Mouse (Mus musculus) embryonic facial prominence, embryonic 10.5 days (tissue): ENCODE results near the gene Kcnj3. TPM values are rescaled to one million over a fixed set of nuclear protein-coding genes. Genes with fewer than 3 reads are reported as not detected.

Experiments used
- DNase-seq: peaks from one replicate; pipeline ENCODE4 v3.0.0-alpha.2; 2017; ENCODE audit warnings: low spot score
- H3K27ac ChIP-seq: fragments of 300-500 bp; sonication (generic); replicated peaks from 2 replicates; pipeline ENCODE4 v1.5.1; 2016; ENCODE audit warnings: mild to moderate bottlenecking
- H3K27me3 ChIP-seq: fragments of 300-500 bp; sonication (generic); replicated peaks from 2 replicates; pipeline ENCODE4 v1.6.1; 2016; ENCODE audit warnings: low read depth, mild to moderate bottlenecking; ENCODE audit not compliant: poor library complexity, severe bottlenecking
- H3K36me3 ChIP-seq: fragments of 300-500 bp; sonication (generic); replicated peaks from 2 replicates; pipeline ENCODE4 v1.6.1; 2016; ENCODE audit warnings: mild to moderate bottlenecking, moderate library complexity
- H3K4me1 ChIP-seq: fragments of 300-500 bp; sonication (generic); 2 replicates; pipeline ENCODE4 v1.6.1; 2016
- H3K4me3 ChIP-seq: fragments of 300-500 bp; sonication (generic); 2 replicates; pipeline ENCODE4 v1.5.1; 2016; ENCODE audit warnings: mild to moderate bottlenecking, moderate library complexity
- H3K9me3 ChIP-seq: fragments of 300-500 bp; sonication (generic); 2 replicates; pipeline ENCODE4 v1.6.1; 2016; ENCODE audit warnings: mild to moderate bottlenecking
- WGBS: fragments of 180-500 bp; shearing (Covaris S2); methylation state at CpG from one replicate; pipeline ENCODE4 v1.1.7; 2016; 5-methylcytosine and 5-hydroxymethylcytosine counted together
- polyA plus RNA-seq: library from polyadenylated mRNA; unstranded; fragments of >200 nt; fragmentation: Nextera tagmentation; extraction: Ambion mirVana; gene quantifications from 2 replicates; pipeline ENCODE4 v1.2.1, GENCODE M21; 2016

Gene Kcnj3
- 0.19 and 0.21 TPM in 2 replicates for polyA plus RNA-seq

DNA sequence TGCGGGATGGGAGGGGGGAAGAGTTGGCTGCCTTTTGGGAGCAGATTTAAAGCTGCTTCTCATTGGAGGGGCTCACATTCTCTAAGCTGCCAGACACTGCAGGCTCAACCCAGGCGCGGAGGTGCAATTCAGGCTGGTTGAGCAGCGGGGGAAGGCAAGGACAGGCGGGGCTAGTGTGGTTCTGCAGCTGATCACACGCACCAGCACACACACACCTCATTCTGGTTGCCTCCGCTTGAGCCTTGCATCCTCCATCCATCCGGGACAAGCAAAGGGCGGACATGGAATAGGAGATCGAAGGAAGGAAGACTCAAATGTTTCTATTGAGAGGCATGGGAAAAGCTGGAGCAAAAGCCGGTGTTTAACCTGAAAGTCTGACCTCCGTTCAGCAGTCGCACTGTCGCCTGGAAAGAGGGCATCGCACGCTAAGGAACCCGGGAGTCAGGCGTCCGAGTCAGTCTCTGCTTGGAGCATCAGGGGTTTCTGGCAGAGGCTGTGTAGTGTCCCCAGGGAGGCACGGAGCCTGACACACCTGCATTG lies at the start of gene Kcnj3:
Gene Kcnj3, plus strand, starts transcription at position 250 of the 540 bp plus-strand sequence.
- peaks cover 24% of the 10 kb centered on the region for H3K4me1 ChIP-seq
- peak; percentile 46 for DNase-seq
- WGBS: under 1% methylated on average over 20 of the region's 20 CpGs
- H3K4me3 ChIP-seq: peak within 1 kb of the TSS; percentile 61
- peaks cover 55% of the 10 kb centered on the region for H3K27me3 ChIP-seq
- no peaks in the 10 kb centered on the region for H3K36me3 ChIP-seq
- no peak within 1 kb of the TSS for H3K27ac ChIP-seq
- no peaks in the 10 kb centered on the region for H3K9me3 ChIP-seq

DNA sequence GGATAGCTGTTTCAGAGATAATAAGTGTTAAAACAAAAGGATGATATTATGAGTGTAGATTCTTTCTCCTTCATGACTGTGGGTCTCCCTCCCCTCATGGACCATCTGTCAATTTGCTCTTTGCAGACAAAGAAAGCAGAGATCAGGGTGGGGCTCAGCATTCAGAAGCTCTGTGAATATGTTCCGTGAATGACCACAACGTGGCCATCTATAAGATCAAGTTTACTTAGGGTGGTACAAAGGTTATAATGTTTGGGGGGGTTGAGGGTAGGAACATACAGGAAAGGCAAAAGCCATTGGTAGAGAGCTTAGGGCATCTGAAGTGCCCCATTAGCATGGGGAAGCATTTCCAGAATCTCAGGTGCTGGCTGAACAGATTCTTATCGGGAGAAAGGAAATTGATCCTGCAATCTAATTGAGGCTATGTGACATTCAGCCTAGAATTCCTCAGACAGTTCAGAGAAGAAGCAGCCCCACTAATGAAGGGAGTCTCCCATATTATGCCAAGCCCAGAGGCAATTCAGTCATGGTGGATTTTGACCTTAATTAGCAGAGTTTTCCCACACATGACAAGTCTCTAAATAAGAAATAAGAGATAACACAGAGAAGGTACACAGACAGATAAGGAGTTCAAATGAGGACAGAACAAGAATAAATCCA lies 45.3 kb upstream of the Kcnj3 start:
- no peak for DNase-seq
- Histone ChIP-seq H3K9me3 (no peaks in the 10 kb centered on the region), H3K27me3 (no peaks in the 10 kb centered on the region), H3K4me3 (no peak overlapping the region), H3K27ac (no peak overlapping the region), H3K36me3 (no peaks in the 10 kb centered on the region), H3K4me1 (no peaks in the 10 kb centered on the region)
- 62% methylated on average over 3 of the region's 3 CpGs for WGBS

DNA sequence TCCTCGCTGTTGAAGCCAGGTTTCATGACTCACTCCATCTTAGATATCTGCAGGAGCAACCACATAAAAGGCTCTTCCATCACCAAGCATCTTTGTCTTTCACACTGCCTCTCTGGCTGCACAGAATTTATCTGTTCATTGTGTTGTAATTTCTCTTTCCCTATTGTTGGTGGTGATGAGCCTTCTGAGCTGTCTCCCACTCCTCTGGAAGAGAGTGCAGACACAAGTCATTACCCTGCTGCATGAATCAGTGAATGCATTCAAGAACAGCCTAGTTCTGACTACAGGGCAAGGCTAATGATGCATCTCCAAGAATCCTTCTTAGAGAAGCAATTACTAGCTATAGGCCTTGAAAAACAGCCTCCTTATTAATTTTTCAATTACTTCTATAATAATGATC lies 30.5 kb upstream of the Kcnj3 start:
- Histone ChIP-seq H3K4me1 (no peaks in the 10 kb centered on the region), H3K27ac (no peak overlapping the region), H3K36me3 (no peaks in the 10 kb centered on the region), H3K27me3 (no peaks in the 10 kb centered on the region), H3K4me3 (no peak overlapping the region), H3K9me3 (no peaks in the 10 kb centered on the region)
- no peak for DNase-seq
- WGBS: 79% methylated on average over 1 of the region's 1 CpGs

DNA sequence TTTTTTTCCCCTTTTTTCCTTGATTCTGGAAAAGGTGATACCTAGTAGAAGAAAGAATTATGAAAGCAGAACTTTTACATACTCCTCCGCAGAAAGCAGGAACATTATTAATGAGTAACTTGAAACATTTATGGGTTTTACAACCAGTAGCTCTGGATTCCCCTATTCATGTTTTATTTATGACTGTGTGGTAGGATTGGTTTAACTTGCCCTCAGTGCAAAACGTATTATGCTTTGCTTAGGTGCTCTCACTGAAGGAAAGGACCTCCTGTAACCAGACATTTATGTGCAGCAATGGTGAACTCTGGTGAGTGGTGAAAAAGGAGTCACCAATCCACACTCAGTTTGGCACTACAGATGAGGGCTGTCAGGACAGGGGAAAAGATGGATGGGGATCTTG lies 8.1 kb upstream of the Kcnj3 start:
- Histone ChIP-seq H3K27me3 (no peaks in the 10 kb centered on the region), H3K36me3 (no peaks in the 10 kb centered on the region), H3K27ac (no peak overlapping the region), H3K4me3 (no peak overlapping the region), H3K9me3 (no peaks in the 10 kb centered on the region), H3K4me1 (no peaks in the 10 kb centered on the region)
- no peak for DNase-seq
- WGBS: 73% methylated on average over 2 of the region's 2 CpGs

DNA sequence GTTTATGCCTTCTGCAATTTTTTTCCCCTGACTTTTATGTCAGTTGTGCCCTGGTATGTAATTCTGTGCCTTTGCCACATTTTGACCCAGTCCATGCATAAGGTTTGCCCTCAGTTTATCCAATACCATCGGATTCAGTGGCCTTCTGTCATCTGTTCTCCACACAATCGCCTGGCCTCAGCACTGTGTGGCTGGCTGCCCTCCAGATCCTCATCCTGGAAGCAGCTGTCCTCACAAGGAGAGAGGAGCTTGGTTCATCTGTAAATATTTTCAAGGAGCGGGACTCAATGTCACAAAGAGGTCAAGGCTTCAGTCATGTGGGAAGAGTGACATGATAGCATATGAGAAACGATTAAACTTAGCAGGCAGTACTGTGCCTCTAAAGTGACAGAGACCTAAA lies 3.7 kb upstream of the Kcnj3 start:
- Histone ChIP-seq H3K36me3 (no peaks in the 10 kb centered on the region), H3K27me3 (peaks cover 31% of the 10 kb centered on the region), H3K4me3 (no peak overlapping the region), H3K4me1 (peaks cover 17% of the 10 kb centered on the region), H3K27ac (no peak overlapping the region), H3K9me3 (no peaks in the 10 kb centered on the region)
- WGBS: 87% methylated on average over 4 of the region's 4 CpGs
- DNase-seq: no peak

DNA sequence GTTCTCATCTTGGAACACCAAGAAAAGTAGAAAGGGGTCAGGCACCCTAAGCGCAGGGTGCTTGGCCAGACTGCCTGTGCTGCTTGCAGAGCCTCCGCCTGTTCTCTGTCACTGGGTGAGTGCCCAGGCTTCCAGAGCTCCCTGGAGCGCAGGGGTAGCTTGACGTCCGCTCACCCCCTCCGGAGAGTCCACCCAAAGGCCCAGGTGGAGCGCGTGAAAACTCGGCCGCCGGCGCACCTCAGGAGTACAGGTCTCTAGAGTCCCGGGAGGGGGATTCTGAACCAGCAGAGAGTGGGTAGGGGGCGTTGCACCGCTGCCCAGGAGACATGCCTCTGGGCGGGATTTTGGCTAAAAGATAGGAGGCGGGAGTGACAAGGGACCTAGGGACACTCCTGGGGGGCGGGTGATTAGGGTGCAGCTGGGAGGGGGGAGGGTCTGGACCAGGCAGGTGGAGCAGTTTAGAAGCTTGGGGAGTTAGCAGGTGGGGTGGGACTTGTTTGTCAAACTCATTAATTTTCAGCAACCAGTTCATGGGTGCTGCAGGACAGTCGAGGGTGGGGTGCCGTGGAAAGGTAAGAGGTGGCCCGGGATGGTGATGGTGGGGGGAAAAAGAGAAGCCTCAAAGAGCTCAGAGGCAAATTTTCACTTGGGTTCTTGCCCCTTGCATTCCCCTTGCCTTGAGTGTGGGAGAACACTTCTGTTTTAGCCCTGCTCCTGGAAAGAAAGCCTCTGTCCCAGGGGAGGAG lies 664 bp downstream of the Kcnj3 start:
- peak; percentile 42 for DNase-seq
- H3K9me3 ChIP-seq: no peaks in the 10 kb centered on the region

DNA sequence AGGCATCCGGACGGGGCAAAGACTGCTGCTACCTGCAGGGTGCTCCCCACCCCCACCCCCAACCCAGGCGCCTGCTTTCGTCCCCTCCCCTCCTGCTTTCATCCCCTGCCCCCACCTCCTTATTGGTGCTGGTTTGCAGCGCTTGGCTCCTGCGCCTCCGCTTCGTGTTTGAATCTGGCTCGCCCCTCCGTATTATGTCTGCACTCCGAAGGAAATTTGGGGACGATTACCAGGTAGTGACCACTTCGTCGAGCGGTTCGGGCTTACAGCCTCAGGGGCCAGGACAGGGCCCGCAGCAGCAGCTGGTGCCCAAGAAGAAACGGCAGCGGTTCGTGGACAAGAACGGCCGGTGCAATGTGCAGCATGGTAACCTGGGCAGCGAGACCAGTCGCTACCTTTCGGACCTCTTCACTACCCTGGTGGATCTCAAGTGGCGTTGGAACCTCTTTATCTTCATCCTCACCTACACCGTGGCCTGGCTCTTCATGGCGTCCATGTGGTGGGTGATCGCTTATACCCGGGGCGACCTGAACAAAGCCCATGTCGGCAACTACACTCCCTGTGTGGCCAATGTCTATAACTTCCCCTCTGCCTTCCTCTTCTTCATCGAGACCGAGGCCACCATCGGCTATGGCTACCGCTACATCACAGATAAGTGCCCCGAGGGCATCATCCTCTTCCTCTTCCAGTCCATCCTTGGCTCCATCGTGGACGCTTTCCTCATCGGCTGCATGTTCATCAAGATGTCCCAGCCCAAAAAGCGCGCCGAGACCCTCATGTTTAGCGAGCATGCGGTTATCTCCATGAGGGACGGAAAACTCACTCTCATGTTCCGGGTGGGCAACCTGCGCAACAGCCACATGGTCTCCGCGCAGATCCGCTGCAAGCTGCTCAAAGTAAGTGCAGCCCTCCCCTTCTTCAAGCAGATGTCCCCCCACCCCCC lies 1.5 kb downstream of the Kcnj3 start:
- Histone ChIP-seq H3K36me3 (no peaks in the 10 kb centered on the region), H3K4me3 (peak overlapping the region; percentile 61), H3K4me1 (peaks cover 24% of the 10 kb centered on the region), H3K27me3 (peaks cover 55% of the 10 kb centered on the region), H3K27ac (no peak overlapping the region), H3K9me3 (no peaks in the 10 kb centered on the region)
- DNase-seq: peak; percentile 55
- WGBS: under 1% methylated on average over 51 of the region's 51 CpGs

More for the DNA sequence above, 664 bp downstream of the Kcnj3 start:
- 1% methylated on average over 21 of the region's 21 CpGs for WGBS
- Histone ChIP-seq H3K4me3 (peak overlapping the region; percentile 61), H3K36me3 (no peaks in the 10 kb centered on the region), H3K27me3 (peaks cover 55% of the 10 kb centered on the region), H3K4me1 (peaks cover 24% of the 10 kb centered on the region), H3K27ac (no peak overlapping the region)

DNA sequence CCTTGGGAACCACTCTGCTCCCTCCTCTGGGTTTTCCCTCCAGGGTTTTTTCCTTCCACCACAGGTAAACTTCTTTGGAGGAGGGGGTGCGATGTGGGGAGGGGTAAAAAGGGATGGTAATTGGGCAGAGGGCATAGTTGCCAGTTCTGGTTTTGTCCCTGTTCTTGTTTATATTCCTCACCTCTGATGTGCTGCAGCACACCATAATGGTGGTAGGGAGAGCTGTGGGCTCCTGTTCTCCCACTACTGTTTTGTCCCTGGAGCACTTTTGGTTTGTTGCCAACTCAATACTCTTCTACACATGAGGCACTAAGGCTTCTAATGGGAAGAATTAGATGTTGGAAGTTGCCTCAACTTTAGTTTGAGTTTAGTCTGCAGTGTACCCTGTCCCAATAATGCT lies 2.2 kb downstream of the Kcnj3 start:
- H3K27ac ChIP-seq: no peak overlapping the region
- H3K4me1 ChIP-seq: peaks cover 24% of the 10 kb centered on the region
- DNase-seq: no peak
- H3K36me3 ChIP-seq: no peaks in the 10 kb centered on the region
- H3K9me3 ChIP-seq: no peaks in the 10 kb centered on the region
- H3K27me3 ChIP-seq: peaks cover 55% of the 10 kb centered on the region
- H3K4me3 ChIP-seq: peak overlapping the region; percentile 61
- 0% methylated on average over 1 of the region's 1 CpGs for WGBS

DNA sequence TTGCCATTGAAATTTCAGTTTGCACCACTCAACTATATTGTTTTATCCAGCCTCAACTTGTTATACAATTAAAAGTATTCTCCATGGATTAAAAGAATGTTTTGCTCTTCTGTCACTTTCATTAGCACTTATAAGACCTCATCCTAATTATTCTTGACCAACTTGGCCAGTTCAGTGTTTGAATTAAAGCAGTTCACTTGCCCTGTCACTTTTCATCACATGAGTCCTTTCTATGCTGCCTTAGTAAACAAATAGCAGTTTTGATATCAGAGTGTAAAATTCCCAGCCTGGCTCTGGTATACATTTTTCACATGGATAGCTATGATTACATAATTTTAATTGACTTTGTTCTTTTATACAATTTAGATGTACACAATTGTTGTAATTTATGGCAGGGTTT lies 3.4 kb downstream of the Kcnj3 start:
- Histone ChIP-seq H3K36me3 (no peaks in the 10 kb centered on the region), H3K4me3 (no peak overlapping the region), H3K27me3 (peaks cover 53% of the 10 kb centered on the region)

DNA sequence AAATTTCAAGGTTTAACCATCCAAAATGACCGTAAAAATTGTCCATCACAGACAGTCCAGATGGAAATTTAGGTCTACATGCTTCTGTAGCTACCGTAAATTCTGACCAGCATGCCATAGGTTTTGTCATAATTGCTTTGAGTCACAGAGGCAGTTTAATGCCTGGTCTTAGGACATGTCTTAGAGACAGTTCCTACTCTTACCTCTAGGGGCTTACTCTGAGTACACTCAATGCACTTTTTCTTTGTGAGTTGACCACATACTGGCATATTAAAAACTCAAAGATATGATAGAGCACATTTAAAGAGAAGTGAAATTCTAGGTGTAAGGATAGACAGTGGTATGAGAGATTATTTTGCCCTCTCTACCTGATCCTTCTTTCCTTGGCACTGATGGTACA lies 6.2 kb downstream of the Kcnj3 start:
- 80% methylated on average over 2 of the region's 2 CpGs for WGBS
- peaks cover 8% of the 10 kb centered on the region for H3K4me1 ChIP-seq
- no peak for DNase-seq

More for the DNA sequence above, 3.4 kb downstream of the Kcnj3 start:
- no peak for DNase-seq
- Histone ChIP-seq H3K27ac (no peak overlapping the region), H3K4me1 (peaks cover 24% of the 10 kb centered on the region), H3K9me3 (no peaks in the 10 kb centered on the region)

DNA sequence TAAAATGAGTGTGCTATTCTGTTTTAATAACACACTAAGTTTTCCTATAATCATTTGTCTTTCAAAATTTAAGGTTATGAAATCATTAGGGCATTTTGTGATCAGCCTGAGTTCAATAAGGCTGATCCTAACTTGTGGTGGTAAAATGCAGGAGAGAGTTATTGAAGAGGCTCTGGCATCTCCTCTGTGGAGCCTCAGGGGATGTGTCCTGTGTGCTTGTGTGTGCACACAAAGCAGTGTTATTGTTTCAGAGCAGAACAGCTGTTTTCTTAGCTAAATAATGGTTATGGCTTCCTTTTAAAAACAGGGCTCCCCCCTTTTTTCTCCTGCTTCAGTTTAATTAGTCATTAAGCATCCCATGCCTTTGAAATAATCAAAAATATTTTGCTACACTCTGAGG lies 11.5 kb downstream of the Kcnj3 start:
- Histone ChIP-seq H3K36me3 (no peaks in the 10 kb centered on the region), H3K4me1 (no peaks in the 10 kb centered on the region), H3K4me3 (no peak overlapping the region), H3K27ac (no peak overlapping the region), H3K27me3 (no peaks in the 10 kb centered on the region), H3K9me3 (no peaks in the 10 kb centered on the region)
- no peak for DNase-seq

More for the DNA sequence above, 6.2 kb downstream of the Kcnj3 start:
- Histone ChIP-seq H3K4me3 (no peak overlapping the region), H3K27ac (no peak overlapping the region), H3K36me3 (no peaks in the 10 kb centered on the region), H3K9me3 (no peaks in the 10 kb centered on the region), H3K27me3 (peaks cover 25% of the 10 kb centered on the region)

DNA sequence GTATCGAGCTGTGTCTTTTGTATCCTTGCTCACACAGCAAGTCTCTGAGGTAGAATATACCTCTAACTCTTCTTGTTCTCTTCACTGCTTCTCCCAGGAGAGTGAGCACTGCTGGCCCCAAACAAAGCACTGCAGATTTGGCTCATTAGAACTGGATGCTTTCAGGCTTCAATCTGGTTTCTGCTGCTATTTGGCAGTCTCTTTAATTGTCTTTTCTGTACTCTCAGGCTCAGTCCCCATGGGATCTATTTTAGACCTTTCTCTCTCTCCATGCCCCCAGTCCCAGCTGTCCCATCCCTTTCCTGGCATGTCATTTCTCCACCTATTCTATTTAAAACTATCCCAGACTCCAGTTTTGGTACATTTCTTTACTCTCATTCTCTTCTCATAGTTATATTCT lies 15.0 kb downstream of the Kcnj3 start:
- H3K4me3 ChIP-seq: no peak overlapping the region
- 62% methylated on average over 1 of the region's 1 CpGs for WGBS
- H3K36me3 ChIP-seq: no peaks in the 10 kb centered on the region

More for the DNA sequence above, 15.0 kb downstream of the Kcnj3 start:
- H3K27me3 ChIP-seq: no peaks in the 10 kb centered on the region
- H3K27ac ChIP-seq: no peak overlapping the region
- no peaks in the 10 kb centered on the region for H3K9me3 ChIP-seq
- H3K4me1 ChIP-seq: no peaks in the 10 kb centered on the region
- DNase-seq: no peak
